Mouse (Mus musculus) spleen, postnatal 4 days (tissue): ENCODE measurements around the gene Kdm8.

Experiments used
- DNase-seq, 2 experiments: peaks; one replicate each; pipeline ENCODE4 v3.0.0; 2022; ENCODE audit warnings: low spot score in 2 of 2

Kdm8 gene

GRCm38 (mm10) chr7:125444464-125445401 is at the start of gene Kdm8:
Gene Kdm8, plus strand, starts transcription at chr7:125444676.
- peak; percentile 93 to 94 for DNase-seq

GRCm38 (mm10) chr7:125398116-125398515 is 46.4 kb upstream of the Kdm8 start:
- DNase-seq, result no peak

DNA sequence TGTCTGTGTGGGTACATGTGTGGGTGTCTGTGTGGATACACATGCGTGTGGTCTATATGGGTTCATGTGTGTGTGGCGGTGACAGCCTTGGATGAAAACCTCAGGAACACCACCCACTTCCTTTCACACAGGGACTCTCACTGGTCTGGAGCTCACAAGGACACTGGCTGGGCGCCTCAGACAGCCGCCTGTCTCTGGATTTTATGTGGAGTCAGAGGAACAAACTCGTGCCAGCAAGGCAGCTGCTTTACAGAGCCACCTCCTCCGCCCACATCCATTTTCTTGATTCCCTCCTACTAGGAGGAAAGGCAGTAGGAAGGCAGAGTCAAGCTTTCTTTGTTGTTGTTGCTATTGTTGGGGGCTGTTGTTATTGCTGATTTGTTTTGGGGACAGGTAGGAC is 45.8 kb upstream of the Kdm8 start:
- DNase-seq, result no peak

DNA sequence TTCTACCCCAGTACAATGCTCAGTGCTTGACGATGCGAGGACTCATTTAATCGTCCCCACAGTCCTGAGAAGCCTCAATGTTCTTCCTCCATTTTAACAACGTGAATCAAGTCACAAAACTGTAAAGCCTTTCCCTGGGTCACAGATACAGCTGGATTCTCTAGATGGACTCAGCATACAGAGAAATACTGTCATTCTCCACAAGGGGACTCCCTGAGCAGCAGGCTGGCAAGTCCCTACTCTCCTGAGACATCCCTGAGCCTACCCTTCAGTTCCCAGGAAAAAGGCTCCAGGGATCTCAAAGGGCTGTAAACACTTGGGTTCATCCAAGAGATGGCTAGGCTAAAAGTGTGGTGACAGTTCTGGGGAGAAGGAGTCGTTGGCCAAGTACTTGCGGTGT is 37.3 kb upstream of the Kdm8 start:
- no peak for DNase-seq

- no peak for DNase-seq
Measured at GRCm38 (mm10) chr7:125415087-125415486, 29.4 kb upstream of the Kdm8 start.

GRCm38 (mm10) chr7:125415776-125416175 is 28.7 kb upstream of the Kdm8 start:
- DNase-seq, result no peak

DNA sequence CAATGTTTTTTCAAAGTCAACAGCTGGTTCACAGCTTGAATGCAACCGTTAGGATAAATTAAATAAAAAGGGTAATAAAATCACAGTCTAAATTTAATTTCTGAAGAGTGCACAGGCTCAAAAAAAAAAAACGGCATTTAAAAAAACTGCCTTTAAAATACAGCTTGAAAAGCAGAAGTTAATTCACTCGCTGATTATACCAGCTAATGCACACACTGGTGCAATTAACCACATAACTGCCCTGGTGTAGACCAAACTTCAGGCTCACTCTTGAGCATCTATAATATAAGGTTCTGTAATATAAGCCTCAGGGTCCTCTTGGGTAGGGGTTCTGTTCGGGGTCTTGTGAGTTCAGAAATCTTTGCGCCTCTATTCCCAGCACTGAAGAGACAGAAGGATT is 27.7 kb upstream of the Kdm8 start:
- no peak for DNase-seq

DNA sequence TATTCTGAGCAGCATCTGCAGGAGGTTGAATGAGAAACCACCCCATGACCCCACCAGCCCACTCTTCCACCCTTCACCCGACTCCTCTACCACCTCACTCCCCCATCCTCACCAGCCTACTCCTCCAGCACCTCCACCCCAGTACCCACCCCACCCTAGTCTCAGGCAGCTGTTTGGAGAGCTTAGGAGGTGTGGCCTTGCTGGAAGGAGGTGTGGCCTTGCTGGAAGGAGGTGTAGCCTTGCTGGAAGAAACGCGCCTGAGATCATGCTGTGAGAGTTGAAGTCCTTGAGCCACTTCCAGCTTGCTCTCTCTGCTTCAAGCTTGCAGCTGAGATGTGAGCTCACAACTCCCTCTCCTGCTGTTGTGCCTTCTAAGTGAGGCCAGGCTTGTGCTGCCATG is 26.1 kb upstream of the Kdm8 start:
- no peak for DNase-seq

DNA sequence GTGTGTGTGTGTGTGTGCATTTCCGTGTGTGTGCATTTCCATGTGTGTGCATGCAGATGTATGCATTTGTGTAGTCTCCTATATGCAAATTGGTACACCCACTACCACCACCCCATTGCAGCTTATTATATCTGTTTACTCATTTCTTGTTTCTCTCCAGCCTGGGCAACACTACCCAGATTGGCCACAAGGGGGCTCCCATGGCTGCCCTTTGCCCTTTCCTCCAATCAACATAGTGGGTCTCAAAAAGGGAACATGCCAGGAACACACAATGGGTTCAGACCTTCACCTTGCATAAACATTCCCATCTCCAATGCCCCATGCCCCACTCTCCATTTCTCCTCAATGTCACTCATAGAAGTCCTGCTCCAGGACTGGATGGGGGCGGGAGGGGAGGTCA is 24.3 kb upstream of the Kdm8 start:
- peak; percentile 73 to 91 for DNase-seq

- DNase-seq, result no peak
Measured at GRCm38 (mm10) chr7:125421911-125422310, 22.6 kb upstream of the Kdm8 start.

DNA sequence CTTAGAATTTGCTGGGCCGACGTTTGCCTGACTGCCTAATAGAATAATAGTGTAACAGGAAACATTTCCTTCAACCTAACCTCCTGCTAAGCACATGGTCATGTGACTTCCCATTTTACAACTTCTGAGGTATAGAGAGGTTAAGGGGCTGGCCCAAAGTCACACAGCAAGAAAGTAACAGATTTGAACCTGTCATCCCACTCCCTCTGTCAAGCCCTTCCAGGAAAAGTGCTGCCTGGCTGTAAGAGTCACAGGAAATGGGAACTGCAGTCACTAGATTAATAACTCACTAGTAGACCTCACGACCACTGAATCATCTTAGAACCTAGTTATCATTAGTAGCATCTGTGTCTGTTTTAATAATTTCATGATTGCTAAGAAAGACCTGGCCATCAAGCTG is 21.4 kb upstream of the Kdm8 start:
- DNase-seq, result no peak

DNA sequence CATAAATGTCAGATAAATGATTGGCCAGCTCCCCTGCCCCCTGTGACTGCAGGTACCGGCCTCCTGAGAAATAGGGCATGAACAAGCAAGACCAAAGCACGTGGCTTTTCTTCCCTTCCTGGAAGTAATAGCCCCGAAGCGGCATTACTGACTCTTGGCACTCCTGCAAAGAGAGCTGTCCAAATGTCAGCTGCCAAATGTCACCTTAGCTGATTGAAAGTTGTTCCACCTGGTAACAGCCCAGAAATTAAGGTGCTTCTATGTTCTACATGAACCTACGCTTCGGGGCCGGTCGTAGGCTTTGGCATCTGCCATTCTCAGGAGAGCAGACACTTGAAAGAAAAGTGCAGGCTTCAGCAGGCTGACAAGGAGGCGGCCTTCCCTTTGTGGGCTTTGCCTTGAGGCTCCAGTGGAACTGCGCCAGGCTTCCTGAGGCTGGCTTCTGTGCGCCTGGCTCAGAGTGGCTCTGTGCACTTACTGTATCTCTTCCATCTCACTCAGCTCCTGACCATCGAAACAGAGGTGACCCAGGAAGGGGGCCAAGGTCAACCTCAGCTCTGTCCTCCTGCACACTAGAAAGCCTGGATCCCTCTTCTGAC is 16.9 kb upstream of the Kdm8 start:
- no peak for DNase-seq

DNA sequence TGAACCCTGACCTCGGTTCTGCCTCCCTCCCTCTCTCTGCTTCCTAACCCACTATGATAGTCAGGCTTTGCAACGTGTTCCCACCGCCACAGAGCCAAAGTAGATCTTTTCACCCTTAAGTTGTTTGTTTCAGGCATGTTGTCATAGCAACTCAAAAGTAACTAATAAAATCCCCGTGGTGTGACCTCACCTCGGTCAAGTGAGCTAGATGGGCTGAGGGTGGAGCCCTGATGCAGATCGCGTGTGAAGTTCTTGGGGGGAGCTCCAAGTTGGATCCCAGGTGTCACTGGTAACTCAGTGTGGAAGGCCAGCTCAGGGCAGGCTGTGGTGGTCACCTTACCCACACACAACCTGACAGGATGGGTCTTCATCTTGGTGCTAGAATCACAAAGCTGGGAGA is 16.1 kb upstream of the Kdm8 start:
- no peak for DNase-seq

- DNase-seq, result peak in 1 of 2 experiments; percentile 42
Measured at GRCm38 (mm10) chr7:125428816-125429500, 15.5 kb upstream of the Kdm8 start.

GRCm38 (mm10) chr7:125430170-125430842 is 14.2 kb upstream of the Kdm8 start:
- no peak for DNase-seq

GRCm38 (mm10) chr7:125433874-125434273 is 10.6 kb upstream of the Kdm8 start:
- no peak for DNase-seq

GRCm38 (mm10) chr7:125434666-125435290 is 9.7 kb upstream of the Kdm8 start:
- DNase-seq, result no peak

DNA sequence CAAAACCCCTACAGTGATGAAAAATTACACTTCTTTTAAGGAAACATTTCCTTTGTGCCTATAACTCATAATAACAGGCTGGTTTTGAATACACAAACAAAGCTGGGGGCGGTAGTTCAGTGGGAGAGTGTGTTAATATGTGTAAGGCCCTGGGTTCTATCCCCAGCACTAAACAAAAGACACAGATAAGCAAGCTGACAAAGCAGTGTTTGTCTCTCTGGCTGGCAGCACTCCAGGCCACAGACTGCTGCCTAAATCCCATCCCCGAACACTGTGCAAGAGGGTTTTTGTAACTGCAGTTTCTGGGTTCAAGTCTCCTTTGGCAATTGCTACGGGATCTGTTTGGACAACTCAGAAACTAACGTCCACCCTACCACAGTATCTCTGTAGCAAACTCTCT is 2.2 kb upstream of the Kdm8 start:
- no peak for DNase-seq

DNA sequence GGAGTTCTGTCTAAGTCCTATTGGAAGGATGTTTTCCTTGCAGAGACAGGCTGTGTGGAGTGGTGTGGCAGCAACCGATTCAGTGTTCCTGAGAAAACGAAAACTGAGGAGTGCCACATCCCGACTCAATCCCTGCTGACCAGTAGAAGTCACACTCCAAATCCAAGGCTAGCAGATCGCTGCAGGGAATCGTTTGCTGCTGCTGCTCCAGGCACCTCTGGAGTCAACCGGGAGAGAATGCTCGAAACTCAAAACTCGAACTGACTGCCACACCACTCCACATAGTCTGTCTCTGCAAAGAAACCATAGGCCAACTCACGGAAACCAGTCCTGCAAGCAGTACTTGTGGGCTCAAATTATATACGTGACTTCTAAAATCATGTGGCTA is 406 bp upstream of the Kdm8 start:
- no peak for DNase-seq

DNA sequence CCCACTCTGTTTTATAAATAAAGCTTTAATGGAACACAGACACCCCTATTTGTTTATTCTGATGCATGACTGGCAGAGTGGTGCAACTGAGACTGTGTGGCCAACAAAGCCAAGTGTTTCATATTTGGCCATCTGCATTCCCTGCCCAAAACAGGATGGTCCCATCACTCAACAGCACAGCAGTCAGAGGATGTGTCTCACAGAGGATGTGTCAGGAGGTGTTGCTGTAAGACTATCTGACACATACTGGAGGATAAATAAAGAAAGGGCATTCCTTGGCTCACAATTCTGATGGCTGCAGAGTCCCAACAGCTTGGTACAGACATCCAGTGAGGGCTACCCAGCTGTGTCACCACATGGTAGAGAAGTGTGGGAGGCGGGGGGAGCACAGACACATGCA is 6.2 kb downstream of the Kdm8 start:
- no peak for DNase-seq

GRCm38 (mm10) chr7:125451078-125451477 is 6.6 kb downstream of the Kdm8 start:
- DNase-seq, result no peak

DNA sequence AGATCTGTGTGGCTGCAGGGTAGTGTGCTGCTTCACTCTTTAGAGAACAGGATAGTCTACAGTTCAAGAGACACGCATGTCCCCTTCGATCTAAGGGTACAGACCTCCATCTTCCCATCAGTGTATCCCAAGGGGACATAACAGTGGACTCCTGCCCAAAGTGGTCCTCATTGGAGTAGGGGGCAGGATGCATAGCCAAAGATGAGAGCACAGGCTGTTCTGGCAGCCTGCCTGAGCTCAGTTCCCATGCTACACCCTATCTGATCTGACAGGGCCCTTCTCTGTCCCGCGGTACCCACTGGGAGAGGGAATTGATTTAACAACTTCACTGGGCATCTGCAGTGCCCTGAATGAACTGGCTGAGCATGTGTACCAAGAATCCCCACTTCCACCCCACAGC is 9.2 kb downstream of the Kdm8 start:
- DNase-seq, result no peak
